In genomic region chr11:99351004-99351403, GRCm38 (mm10) we compare ENCODE assay signal across 27 mouse cellular contexts. TPM values are rescaled to one million over a fixed set of nuclear protein-coding genes. Genes with fewer than 3 reads are reported as not detected.
DNase-seq lines count a peak whose midpoint lies in the region; ATAC-seq and TF ChIP-seq lines count a peak whose summit lies in the region.
"Had no signal": no experiment of that assay in that cellular context is flagged by ENCODE, and none has a peak within 500 bp of the region (broad histone marks: within the 10 kb centered on the region; RNA-seq: fewer than 3 reads in every experiment).

Gene Krt27 (minus strand): TSS chr11:99351104.

- H3K4me1 ChIP-seq in embryonic facial prominence, embryonic 15.5 days = no peaks in the 10 kb centered on the region
- no peaks in the 10 kb centered on the region; the same call in 1 of the 2 replicates for H3K4me1 ChIP-seq in embryonic facial prominence, embryonic 10.5 days
- H3K4me1 ChIP-seq in heart, embryonic 10.5 days = no peaks in the 10 kb centered on the region
- peaks cover 2% of the 10 kb centered on the region for H3K4me1 ChIP-seq in testis, adult 2 months (ENCODE audit: control insufficient read depth, insufficient read depth, low read length)
- H3K4me1 ChIP-seq in E14TG2a.4 (replicated peaks; ENCODE audit: low read depth, low read length) = 0 out of 2 replicates have a peak, but pooled peaks cover 8% of the 10 kb centered on the region

- TF ChIP-seq CTCF in testis, adult 2 months (IDR thresholded peaks at IDR 0.05; ENCODE audit: control insufficient read depth, insufficient read depth, insufficient replicate concordance, low read depth, low read length) = no peak
- no peak for TF ChIP-seq CTCF in E14TG2a.4 (conservative IDR thresholded peaks at IDR 0.05; ENCODE audit: low read length)

- no peaks in the 10 kb centered on the region for H3K9me3 ChIP-seq in embryonic facial prominence, embryonic 15.5 days (replicated peaks)
- H3K9me3 ChIP-seq in embryonic facial prominence, embryonic 10.5 days = no peaks in the 10 kb centered on the region
- H3K9me3 ChIP-seq in heart, embryonic 10.5 days = no peaks in the 10 kb centered on the region
- no peaks in the 10 kb centered on the region for H3K9me3 ChIP-seq in E14TG2a.4 (ENCODE audit: low read length)
- H3K9me3 ChIP-seq: G1E had no signal

- intact Hi-C loops in left cerebral cortex, postnatal 4 days (cut with DNase I) = no loop called here

- no peak for TF ChIP-seq POLR2A in testis, adult 2 months (IDR thresholded peaks at IDR 0.05; ENCODE audit: control insufficient read depth, low read depth, low read length)

- H3K9ac ChIP-seq in embryonic facial prominence, embryonic 15.5 days = no peak within 1 kb of the TSS

- no peaks in the 10 kb centered on the region for H3K36me3 ChIP-seq in embryonic facial prominence, embryonic 15.5 days
- H3K36me3 ChIP-seq in embryonic facial prominence, embryonic 10.5 days (replicated peaks) = no peaks in the 10 kb centered on the region
- no peaks in the 10 kb centered on the region for H3K36me3 ChIP-seq in heart, embryonic 10.5 days
- H3K36me3 ChIP-seq in testis, adult 2 months (ENCODE audit: control insufficient read depth, insufficient read depth, low read length) = no peaks in the 10 kb centered on the region
- no peaks in the 10 kb centered on the region for H3K36me3 ChIP-seq in E14TG2a.4 (ENCODE audit: insufficient read depth, low read length)
- H3K36me3 ChIP-seq: G1E had no signal

- H3K4me3 ChIP-seq in embryonic facial prominence, embryonic 15.5 days (replicated peaks) = no peak within 1 kb of the TSS
- no peak within 1 kb of the TSS for H3K4me3 ChIP-seq in embryonic facial prominence, embryonic 10.5 days
- H3K4me3 ChIP-seq in heart, embryonic 10.5 days = no peak within 1 kb of the TSS
- peak within 1 kb of the TSS; percentile 26 for H3K4me3 ChIP-seq in testis, adult 2 months (ENCODE audit: control insufficient read depth, low read depth, low read length)
- peak within 1 kb of the TSS; percentile 51 for H3K4me3 ChIP-seq in E14TG2a.4 (replicated peaks; ENCODE audit: low read length)

- ATAC-seq in embryonic facial prominence, embryonic 15.5 days (ENCODE audit: insufficient number of reproducible peaks, low FRiP score, low TSS enrichment, low read depth) = no peak
- ATAC-seq: activated CD4-positive, CD25-positive, alpha-beta regulatory T cell, adult 4 months; CD4-positive, CD25-positive, alpha-beta regulatory T cell, adult 4 months; Patski had no signal

- H3K4me2 ChIP-seq in embryonic facial prominence, embryonic 15.5 days (replicated peaks) = no peak within 1 kb of the TSS

- H3K27ac ChIP-seq in embryonic facial prominence, embryonic 15.5 days (replicated peaks) = no peak within 1 kb of the TSS
- H3K27ac ChIP-seq in embryonic facial prominence, embryonic 10.5 days (replicated peaks) = no peak within 1 kb of the TSS
- no peak within 1 kb of the TSS for H3K27ac ChIP-seq in heart, embryonic 10.5 days
- no peak within 1 kb of the TSS for H3K27ac ChIP-seq in testis, adult 2 months (ENCODE audit: control insufficient read depth, insufficient read depth, low read depth, low read length)

- 0 out of 2 replicates have a peak, but pooled peaks cover 4% of the 10 kb centered on the region for H3K27me3 ChIP-seq in embryonic facial prominence, embryonic 15.5 days
- no peaks in the 10 kb centered on the region for H3K27me3 ChIP-seq in embryonic facial prominence, embryonic 10.5 days (replicated peaks; ENCODE audit: low read depth, poor library complexity, severe bottlenecking)
- H3K27me3 ChIP-seq in heart, embryonic 10.5 days (ENCODE audit: insufficient read depth, poor library complexity, severe bottlenecking) = peaks cover 10% of the 10 kb centered on the region; the same call in 1 of the 2 replicates
- H3K27me3 ChIP-seq in testis, adult 2 months (ENCODE audit: control insufficient read depth, insufficient read depth, low read length) = no peaks in the 10 kb centered on the region
- peaks cover 26% of the 10 kb centered on the region for H3K27me3 ChIP-seq in E14TG2a.4 (ENCODE audit: insufficient read depth, low read length)

- WGBS in embryonic facial prominence, embryonic 15.5 days = 76% methylated on average over 12 of the region's 12 CpGs
- 83% methylated on average over 12 of the region's 12 CpGs for WGBS in embryonic facial prominence, embryonic 10.5 days
- WGBS in heart, embryonic 10.5 days = 67% methylated on average over 12 of the region's 12 CpGs

- DNase-seq in embryonic facial prominence, embryonic 10.5 days (ENCODE audit: low spot score) = no peak
- DNase-seq in heart, adult 11 months = peak; percentile 71
- DNase-seq in heart, embryonic 10.5 days (ENCODE audit: low spot score) = no peak
- no peak for DNase-seq in testis, postnatal 10 days (ENCODE audit: low spot score)
- no peak for DNase-seq in left cerebral cortex, postnatal 4 days
- DNase-seq: adrenal gland, adult 2 months; adrenal gland, adult 8-10 months; adrenal gland, postnatal 10 days; adrenal gland, postnatal 14 days; adrenal gland, postnatal 25 days; adrenal gland, postnatal 36 days; B cell, adult 2 months; cerebellum, adult 11 months; cerebellum, adult 11-12 months; cerebellum, adult 18-20 months had no signal

RNA-seq across cellular contexts. Expression of gene Krt27, which starts in this region (rescaled TPM):
- polyA plus RNA-seq in embryonic facial prominence, embryonic 15.5 days (2015; fragmentation: Nextera tagmentation; extraction: Ambion mirVana) = 44.9 and 72.2 TPM in 2 replicates
- polyA plus RNA-seq in embryonic facial prominence, embryonic 10.5 days (2016; fragmentation: Nextera tagmentation; extraction: Ambion mirVana) = 0.15 TPM in 1 of 2 replicates, not detected in the other
- not detected in 2 replicates for polyA plus RNA-seq in heart, embryonic 10.5 days (2016; fragmentation: Nextera tagmentation; extraction: Ambion mirVana)
- polyA plus RNA-seq in testis, adult 2 months (2012; rRNA removed) = not detected in 2 replicates
- total RNA-seq in left cerebral cortex, postnatal 4 days (2021) = not detected
- total RNA-seq: adrenal gland, adult 18-20 months; adrenal gland, adult 2 months; adrenal gland, adult 8-10 months; adrenal gland, postnatal 10 days; adrenal gland, postnatal 14 days; adrenal gland, postnatal 25 days; adrenal gland, postnatal 36 days; adrenal gland, postnatal 4 days; CH12.LX; G1E; MEL had no signal
- polyA plus RNA-seq: adrenal gland, adult 2 months; C2C12; CD4-positive, CD25-positive, alpha-beta regulatory T cell, adult 4 months; G1E; Patski had no signal

Comparison
In these comparisons a context has a peak if more than half of its experiments do, and no peak if none do; other contexts are left out.
1. RNA of gene Krt27 (polyA plus RNA-seq): 44.9 to 72.2 TPM in embryonic facial prominence, embryonic 15.5 days; 0.15 TPM in embryonic facial prominence, embryonic 10.5 days, not detected in heart, embryonic 10.5 days and not detected in testis, adult 2 months; every median in the first group is over 10 times any median in the second.
2. H3K4me3 ChIP-seq: peak in testis, adult 2 months (single experiment) and E14TG2a.4 (single experiment); none in embryonic facial prominence, embryonic 15.5 days (single experiment), embryonic facial prominence, embryonic 10.5 days (single experiment) and heart, embryonic 10.5 days (single experiment).